Mouse (Mus musculus): ENCODE results near the gene Hykk.
"Not testable (repeated sequence)": the region's sequence is repeated elsewhere in the genome, so short reads cannot be mapped to it uniquely, and the experiment has no call there.

The Hykk gene

GRCm38 (mm10) chr9:54917010-54917677 is at the start of gene Hykk:
Hykk (plus strand) TSS chr9:54917283.
- DNase-seq: peak; percentile 94

DNA sequence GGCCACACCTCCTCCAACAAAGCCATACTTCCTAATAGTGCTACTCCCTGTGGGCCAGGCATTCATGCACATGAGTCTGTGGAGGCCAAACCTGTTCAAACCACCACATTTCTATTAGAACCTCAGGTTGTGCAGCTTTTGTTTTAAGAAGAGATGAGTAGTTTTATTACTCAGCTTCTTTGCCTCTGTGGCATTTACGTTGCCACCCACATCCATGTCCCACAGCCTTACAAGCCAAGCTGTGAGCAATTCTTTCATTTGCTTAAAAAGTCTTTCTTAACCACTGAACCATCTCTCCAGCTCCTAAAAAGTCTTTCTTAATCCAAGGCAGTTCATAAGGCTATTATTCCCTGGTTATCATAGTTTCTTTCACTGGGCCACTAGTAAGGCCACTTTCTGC is 38.3 kb upstream of the Hykk start:
- no peak for DNase-seq

- no peak for DNase-seq
Measured at GRCm38 (mm10) chr9:54892111-54892510, 25.0 kb upstream of the Hykk start.

DNA sequence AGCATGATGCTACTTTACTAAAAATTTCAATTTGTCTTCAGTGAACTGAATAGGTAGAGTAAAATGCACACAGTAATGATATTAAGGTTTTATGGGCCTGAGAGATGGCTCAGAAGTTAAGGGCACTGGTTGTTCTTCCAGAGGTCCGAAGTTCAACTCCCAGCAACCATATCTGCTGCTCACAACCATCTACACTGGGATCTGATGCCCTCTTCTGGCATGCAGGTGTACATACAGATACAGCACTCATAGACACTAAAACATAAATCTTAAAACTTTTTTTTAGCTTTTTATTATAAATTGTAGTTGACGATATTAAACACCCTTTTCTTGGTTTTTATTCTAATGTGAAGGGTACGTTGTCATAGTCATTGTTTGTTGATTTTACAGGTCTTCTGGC is 20.0 kb upstream of the Hykk start:
- peak; percentile 17 for DNase-seq

GRCm38 (mm10) chr9:54909446-54909845 is 7.6 kb upstream of the Hykk start:
- no peak for DNase-seq

DNA sequence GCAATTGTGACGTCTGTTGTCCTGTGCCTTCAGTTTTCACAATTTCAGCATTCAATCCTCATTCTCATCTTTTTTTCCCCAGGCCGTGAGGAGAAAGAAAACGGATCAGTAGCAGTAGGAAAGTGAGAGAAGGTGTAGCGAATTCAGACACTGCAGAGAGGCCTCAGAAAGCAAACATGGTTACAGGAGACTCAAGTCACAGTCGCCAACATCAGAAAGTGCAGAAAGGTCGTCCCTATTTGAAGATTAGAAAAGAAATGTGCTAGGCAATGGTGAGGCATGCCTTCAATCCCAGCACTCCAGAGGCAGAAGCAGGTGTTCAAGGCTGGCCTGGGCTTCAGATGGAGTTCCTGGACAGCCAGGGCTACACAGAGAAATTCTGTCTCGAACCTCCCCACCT is 1.5 kb upstream of the Hykk start:
- DNase-seq: no peak

DNA sequence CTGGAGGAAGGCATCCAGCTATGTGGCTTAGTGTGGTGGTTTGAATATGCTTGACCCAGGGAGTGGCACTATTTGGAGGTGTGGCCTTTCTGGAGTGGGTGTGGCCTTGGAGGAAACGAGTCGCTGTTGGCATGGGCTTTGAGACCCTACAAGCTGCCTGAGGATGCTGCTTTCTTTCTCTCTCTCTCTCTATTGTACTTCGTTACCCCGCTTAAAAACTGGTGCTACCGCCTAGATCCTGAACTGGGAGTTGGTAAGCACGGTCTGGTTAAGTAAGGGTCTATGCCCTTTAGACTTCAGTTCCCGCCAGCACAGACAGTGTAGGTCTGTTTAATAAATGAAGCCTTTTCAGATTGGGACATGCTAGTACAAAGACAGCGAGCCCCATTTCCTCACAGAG is 682 bp upstream of the Hykk start:
- DNase-seq: no peak

- DNase-seq: peak; percentile 25
Measured at GRCm38 (mm10) chr9:54918191-54918590, 1.1 kb downstream of the Hykk start.

GRCm38 (mm10) chr9:54918781-54919180 is 1.7 kb downstream of the Hykk start:
- no peak for DNase-seq

DNA sequence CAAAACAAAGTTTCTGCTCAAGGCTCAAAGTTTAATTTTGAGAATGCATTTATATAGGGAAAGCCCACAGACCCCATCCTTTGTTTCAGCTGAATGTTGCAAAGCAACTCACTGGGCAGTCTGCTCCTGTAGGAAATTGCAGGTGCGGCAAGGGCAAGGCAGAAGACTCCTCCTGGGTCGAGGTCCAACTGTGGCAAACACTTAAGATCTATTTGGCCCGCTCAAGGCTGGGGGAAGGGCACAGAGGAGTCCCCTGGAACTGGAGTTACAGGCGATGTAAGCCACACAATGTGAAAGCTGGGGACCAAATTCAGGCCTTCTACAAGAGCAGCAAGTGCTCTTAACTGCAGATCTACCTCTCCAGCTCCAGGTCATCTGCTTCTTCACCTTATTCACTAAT is 2.9 kb downstream of the Hykk start:
- DNase-seq: peak; percentile 54

- DNase-seq: no peak
Measured at GRCm38 (mm10) chr9:54930741-54931140, 13.7 kb downstream of the Hykk start.

DNA sequence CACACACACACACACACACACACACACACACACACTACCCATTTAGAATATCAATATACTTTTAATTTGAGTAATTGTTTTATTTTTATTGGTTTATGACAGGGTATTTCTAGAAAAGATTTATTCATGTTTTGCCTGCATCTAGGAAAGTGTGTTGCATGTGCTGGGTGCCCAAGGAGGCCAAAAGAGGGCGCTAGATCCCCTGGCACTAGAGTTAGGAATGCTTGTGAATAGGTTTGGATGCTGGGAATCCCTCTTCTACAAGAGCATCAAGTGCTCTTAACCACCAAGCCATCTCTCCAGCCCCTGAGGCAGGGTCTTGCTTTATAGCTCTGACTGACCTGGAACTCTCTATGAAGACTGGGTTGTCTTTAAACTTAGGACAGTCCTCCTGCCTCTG is 14.7 kb downstream of the Hykk start:
- DNase-seq: no peak

DNA sequence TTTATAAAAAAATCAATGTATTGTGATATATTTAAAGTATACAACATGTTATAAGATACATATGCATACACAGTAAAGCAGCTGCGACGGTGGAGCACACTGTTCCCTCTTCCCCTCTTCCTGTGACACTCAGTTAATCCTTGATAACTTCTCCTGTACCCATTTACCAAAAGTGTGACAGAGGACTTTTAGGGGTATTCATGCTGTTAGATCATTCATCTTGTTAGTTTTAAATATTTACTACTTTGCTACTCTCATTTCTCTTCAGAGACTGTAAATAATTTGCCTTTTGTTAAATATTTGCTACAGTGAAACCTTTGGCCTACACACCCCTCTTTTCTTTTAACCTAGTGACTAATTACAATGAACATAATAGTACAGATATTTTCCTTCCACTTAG is 15.3 kb downstream of the Hykk start:
- DNase-seq: no peak

- no peak for DNase-seq
Measured at GRCm38 (mm10) chr9:54942071-54942470, 25.0 kb downstream of the Hykk start.

GRCm38 (mm10) chr9:54944467-54944866 is 27.4 kb downstream of the Hykk start:
- no peak for DNase-seq

DNA sequence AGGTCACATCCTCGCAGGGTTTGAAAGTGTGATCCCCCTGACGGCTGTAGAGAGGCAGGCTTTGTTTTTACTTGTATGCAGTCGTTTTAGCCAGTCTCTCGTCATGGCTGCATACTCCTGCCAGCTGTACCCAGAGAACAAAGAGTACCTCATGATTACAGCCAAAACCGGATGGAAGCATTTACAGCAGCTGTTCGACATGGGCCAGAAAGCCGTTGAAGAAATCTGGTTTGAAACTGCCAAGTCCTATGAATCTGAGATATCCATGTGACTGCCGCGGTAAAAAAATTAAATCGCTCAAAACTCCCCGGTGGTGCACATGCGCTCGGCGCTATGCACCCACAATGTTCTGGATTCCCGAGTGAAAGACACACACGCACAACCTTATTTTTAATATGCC is 29.2 kb downstream of the Hykk start:
- DNase-seq: no peak

- DNase-seq: no peak
Measured at GRCm38 (mm10) chr9:54949465-54949864, 32.4 kb downstream of the Hykk start.

- not testable (repeated sequence) for DNase-seq
Measured at GRCm38 (mm10) chr9:54950162-54950561, 33.1 kb downstream of the Hykk start.

- DNase-seq: peak; percentile 94
Measured at GRCm38 (mm10) chr9:54950575-54951321, 33.7 kb downstream of the Hykk start, which contains the start of the genes Psma4 and AY074887. Psma4 (plus strand) TSS chr9:54950790. AY074887 (minus strand) TSS chr9:54950998.

DNA sequence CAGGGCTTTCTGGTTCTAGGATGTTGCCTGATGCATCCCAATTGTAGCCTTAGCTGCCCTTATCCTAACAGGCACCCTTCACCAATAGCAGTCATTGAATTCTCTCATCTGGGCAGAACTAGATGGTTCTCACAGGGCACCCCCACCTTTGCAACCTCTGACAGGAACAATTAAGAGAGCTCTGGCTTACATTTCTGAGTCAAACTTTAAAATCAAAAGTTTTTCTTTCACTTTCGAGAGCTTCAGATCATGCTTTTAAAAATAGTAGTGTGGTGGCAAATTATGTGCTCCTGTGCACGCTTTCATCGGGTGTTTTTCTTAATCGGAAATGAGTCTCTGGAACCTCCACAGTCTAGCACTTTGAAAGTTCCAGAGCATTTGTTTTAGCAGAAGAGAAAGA is 44.0 kb downstream of the Hykk start:
- no peak for DNase-seq

DNA sequence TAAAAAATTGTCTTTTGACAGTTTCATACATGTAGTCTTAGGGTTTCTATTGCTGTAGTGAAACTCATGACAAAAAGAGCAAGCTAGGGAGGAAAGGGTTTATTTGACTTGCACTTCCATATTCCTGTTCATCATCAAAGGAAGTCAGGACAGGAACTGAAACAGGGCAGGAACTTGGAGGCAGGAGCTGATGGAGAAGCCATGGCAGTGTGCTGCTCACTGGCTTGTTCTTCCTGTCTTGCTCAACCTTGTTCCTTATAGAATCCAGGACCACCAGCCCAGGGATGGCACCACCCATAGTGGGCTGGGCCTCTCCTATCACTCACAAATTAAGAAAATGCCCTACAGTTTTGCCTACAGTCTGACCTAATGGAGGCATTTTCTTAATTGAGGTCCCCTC is 46.6 kb downstream of the Hykk start:
- DNase-seq: no peak

GRCm38 (mm10) chr9:54969972-54970637 is 53.0 kb downstream of the Hykk start:
- no peak for DNase-seq

GRCm38 (mm10) chr9:54980674-54981073 is 63.6 kb downstream of the Hykk start, which contains the start of gene Chrna5:
Chrna5 (plus strand) TSS chr9:54980880.
- no peak for DNase-seq
